Mouse (Mus musculus): ENCODE data around the gene Fermt2. TPM values are rescaled to one million over a fixed set of nuclear protein-coding genes. Genes with fewer than 3 reads are reported as not detected.
"Not testable (repeated sequence)": the region's sequence is repeated elsewhere in the genome, so short reads cannot be mapped to it uniquely, and the experiment has no call there.

Gene Fermt2
- polyA plus RNA-seq, 1 experiment from 2014 or later = 88.1 TPM

DNA sequence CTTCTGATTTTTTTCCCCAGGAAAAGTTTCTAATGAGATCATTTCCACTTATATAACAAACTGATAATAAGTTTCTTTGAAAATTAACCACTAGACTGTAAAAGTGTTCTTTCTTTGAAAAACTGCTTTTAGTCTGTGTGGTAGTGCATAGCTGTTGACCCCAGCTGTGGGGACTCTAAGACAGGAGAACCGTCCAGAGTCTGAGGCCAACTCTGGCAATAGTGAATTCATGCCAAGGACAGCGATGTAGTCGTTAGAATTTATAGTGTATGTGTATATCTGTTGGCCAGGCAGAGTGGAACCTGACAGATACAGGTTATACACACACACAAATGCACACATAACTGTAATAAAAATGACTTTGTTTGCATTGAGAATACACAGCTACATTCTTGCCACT, 51.4 kb downstream of the Fermt2 start:
- H3K4me1 ChIP-seq (replicated peaks; ENCODE audit: control insufficient read depth, insufficient read depth, low read length) = no peaks in the 10 kb centered on the region
- ATAC-seq (ENCODE audit: low FRiP score) (no peak), DNase-seq (ENCODE audit: low spot score) (no peak)
- H3K36me3 ChIP-seq (ENCODE audit: control insufficient read depth, insufficient read depth, low read length) = no peaks in the 10 kb centered on the region
- H3K9ac ChIP-seq (ENCODE audit: low read depth, low read length) = no peak overlapping the region
- H3K4me2 ChIP-seq (replicated peaks; ENCODE audit: low read depth, low read length) = no peak overlapping the region
- no peaks in the 10 kb centered on the region for H3K9me3 ChIP-seq (ENCODE audit: control insufficient read depth, low read length)
- no peaks in the 10 kb centered on the region for H3K27me3 ChIP-seq (ENCODE audit: control insufficient read depth, insufficient read depth, low read length)
- 72% methylated on average over 3 of the region's 3 CpGs for WGBS
- no peak overlapping the region for H3K27ac ChIP-seq (ENCODE audit: low read depth, low read length)
- no peak overlapping the region for H3K4me3 ChIP-seq (ENCODE audit: low read depth, low read length)

DNA sequence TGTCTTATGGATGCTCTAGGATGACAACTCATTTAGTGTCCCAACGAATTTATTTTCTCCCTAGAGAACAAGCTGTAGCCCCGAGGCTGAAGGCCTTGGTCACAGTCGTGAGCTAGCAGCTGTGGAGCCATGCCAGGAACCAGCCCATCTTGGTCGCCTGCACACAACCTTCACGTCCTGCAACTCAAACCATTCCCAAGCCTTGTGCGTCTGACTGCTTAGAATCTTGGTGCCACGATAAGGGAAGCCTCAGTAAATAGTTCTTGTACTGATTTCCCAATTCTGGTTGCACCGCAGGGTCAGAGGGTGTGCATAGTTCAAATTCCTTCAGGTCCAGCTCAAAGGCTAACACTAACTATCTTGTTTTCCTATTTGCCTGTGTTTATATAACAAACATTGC, 52.3 kb downstream of the Fermt2 start:
- no peak overlapping the region for H3K27ac ChIP-seq (ENCODE audit: low read depth, low read length)
- no peak overlapping the region for H3K4me3 ChIP-seq (ENCODE audit: low read depth, low read length)
- no peaks in the 10 kb centered on the region for H3K36me3 ChIP-seq (ENCODE audit: control insufficient read depth, insufficient read depth, low read length)
- no peak for DNase-seq (ENCODE audit: low spot score)
- no peaks in the 10 kb centered on the region for H3K9me3 ChIP-seq (ENCODE audit: control insufficient read depth, low read length)
- H3K9ac ChIP-seq (ENCODE audit: low read depth, low read length) = no peak overlapping the region
- no peaks in the 10 kb centered on the region for H3K4me1 ChIP-seq (replicated peaks; ENCODE audit: control insufficient read depth, insufficient read depth, low read length)
- ATAC-seq (ENCODE audit: low FRiP score) = no peak
- no peaks in the 10 kb centered on the region for H3K27me3 ChIP-seq (ENCODE audit: control insufficient read depth, insufficient read depth, low read length)
- no peak overlapping the region for H3K4me2 ChIP-seq (replicated peaks; ENCODE audit: low read depth, low read length)
- WGBS = 48% methylated on average over 8 of the region's 8 CpGs

- Histone ChIP-seq H3K4me1 (replicated peaks; ENCODE audit: control insufficient read depth, insufficient read depth, low read length) (no peaks in the 10 kb centered on the region), H3K27ac (ENCODE audit: low read depth, low read length) (no peak overlapping the region), H3K9ac (ENCODE audit: low read depth, low read length) (no peak overlapping the region), H3K36me3 (ENCODE audit: control insufficient read depth, insufficient read depth, low read length) (no peaks in the 10 kb centered on the region), H3K27me3 (ENCODE audit: control insufficient read depth, insufficient read depth, low read length) (no peaks in the 10 kb centered on the region), H3K9me3 (ENCODE audit: control insufficient read depth, low read length) (no peaks in the 10 kb centered on the region), H3K4me3 (ENCODE audit: low read depth, low read length) (no peak overlapping the region), H3K4me2 (replicated peaks; ENCODE audit: low read depth, low read length) (no peak overlapping the region)
- ATAC-seq (ENCODE audit: low FRiP score) (no peak), DNase-seq (ENCODE audit: low spot score) (no peak)
- 93% methylated on average over 7 of the region's 7 CpGs for WGBS
These were observed 52.9 kb downstream of the Fermt2 start for GRCm38 (mm10) chr14:45476990-45477389.

DNA sequence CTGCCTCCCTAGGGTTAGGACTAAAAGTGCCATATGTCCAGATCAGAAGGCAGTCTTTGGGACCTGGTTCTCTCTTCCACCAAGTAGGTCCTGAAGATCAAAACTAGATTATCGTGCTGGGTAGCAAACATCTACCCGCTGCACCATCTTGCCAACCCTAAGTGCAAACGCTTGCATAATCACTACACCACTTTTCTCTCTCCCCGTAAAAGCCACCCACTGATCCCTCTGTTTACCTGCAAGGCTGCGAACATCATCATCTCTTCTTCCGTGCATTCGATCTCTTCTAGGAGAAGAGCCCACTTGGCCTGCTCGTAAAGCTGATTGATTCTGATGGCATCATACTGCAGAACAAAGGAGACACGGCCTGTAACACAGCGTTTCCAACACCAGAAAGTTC, 57.4 kb downstream of the Fermt2 start:
- no peaks in the 10 kb centered on the region for H3K27me3 ChIP-seq (ENCODE audit: control insufficient read depth, insufficient read depth, low read length)
- DNase-seq (ENCODE audit: low spot score) (no peak), ATAC-seq (ENCODE audit: low FRiP score) (no peak)
- no peak overlapping the region for H3K9ac ChIP-seq (ENCODE audit: low read depth, low read length)
- H3K4me1 ChIP-seq (replicated peaks; ENCODE audit: control insufficient read depth, insufficient read depth, low read length) = no peaks in the 10 kb centered on the region
- H3K4me3 ChIP-seq (ENCODE audit: low read depth, low read length) = no peak overlapping the region
- WGBS = 93% methylated on average over 10 of the region's 10 CpGs
- peaks cover 12% of the 10 kb centered on the region; the same call in 1 of the 2 replicates for H3K36me3 ChIP-seq (ENCODE audit: control insufficient read depth, insufficient read depth, low read length)
- H3K27ac ChIP-seq (ENCODE audit: low read depth, low read length) = no peak overlapping the region
- no peak overlapping the region for H3K4me2 ChIP-seq (replicated peaks; ENCODE audit: low read depth, low read length)
- H3K9me3 ChIP-seq (ENCODE audit: control insufficient read depth, low read length) = peaks cover 3% of the 10 kb centered on the region; the same call in 1 of the 2 replicates

- Histone ChIP-seq H3K36me3 (ENCODE audit: control insufficient read depth, insufficient read depth, low read length) (peaks cover 12% of the 10 kb centered on the region; the same call in 1 of the 2 replicates), H3K9me3 (ENCODE audit: control insufficient read depth, low read length) (peaks cover 3% of the 10 kb centered on the region; the same call in 1 of the 2 replicates), H3K27ac (ENCODE audit: low read depth, low read length) (no peak overlapping the region), H3K9ac (ENCODE audit: low read depth, low read length) (no peak overlapping the region), H3K27me3 (ENCODE audit: control insufficient read depth, insufficient read depth, low read length) (no peaks in the 10 kb centered on the region), H3K4me3 (ENCODE audit: low read depth, low read length) (no peak overlapping the region), H3K4me1 (replicated peaks; ENCODE audit: control insufficient read depth, insufficient read depth, low read length) (no peaks in the 10 kb centered on the region), H3K4me2 (replicated peaks; ENCODE audit: low read depth, low read length) (no peak overlapping the region)
- 86% methylated on average over 8 of the region's 8 CpGs for WGBS
- DNase-seq (ENCODE audit: low spot score) (no peak), ATAC-seq (ENCODE audit: low FRiP score) (no peak)
These were observed 60.5 kb downstream of the Fermt2 start for GRCm38 (mm10) chr14:45469446-45469845.

GRCm38 (mm10) chr14:45466371-45466770, 63.5 kb downstream of the Fermt2 start:
- ATAC-seq (ENCODE audit: low FRiP score) = not testable (repeated sequence)
- H3K36me3 ChIP-seq (ENCODE audit: control insufficient read depth, insufficient read depth, low read length) = peaks cover 12% of the 10 kb centered on the region; the same call in 1 of the 2 replicates
- 96% methylated on average over 8 of the region's 8 CpGs for WGBS

GRCm38 (mm10) chr14:45464036-45465035, 65.6 kb downstream of the Fermt2 start:
- no peak for DNase-seq (ENCODE audit: low spot score)
- Histone ChIP-seq H3K27me3 (ENCODE audit: control insufficient read depth, insufficient read depth, low read length) (no peaks in the 10 kb centered on the region), H3K36me3 (ENCODE audit: control insufficient read depth, insufficient read depth, low read length) (peaks cover 9% of the 10 kb centered on the region; the same call in 1 of the 2 replicates), H3K9me3 (ENCODE audit: control insufficient read depth, low read length) (peaks cover under 1% of the 10 kb centered on the region; the same call in 1 of the 2 replicates), H3K27ac (ENCODE audit: low read depth, low read length) (no peak overlapping the region), H3K4me2 (replicated peaks; ENCODE audit: low read depth, low read length) (no peak overlapping the region), H3K9ac (ENCODE audit: low read depth, low read length) (no peak overlapping the region), H3K4me1 (replicated peaks; ENCODE audit: control insufficient read depth, insufficient read depth, low read length) (peaks cover 4% of the 10 kb centered on the region; the same call in 1 of the 2 replicates), H3K4me3 (ENCODE audit: low read depth, low read length) (no peak overlapping the region)
- 69% methylated on average over 19 of the region's 19 CpGs for WGBS
- no peak for ATAC-seq (ENCODE audit: low FRiP score)

More at GRCm38 (mm10) chr14:45466371-45466770, 63.5 kb downstream of the Fermt2 start:
- H3K27me3 ChIP-seq (ENCODE audit: control insufficient read depth, insufficient read depth, low read length); H3K9ac ChIP-seq (ENCODE audit: low read depth, low read length); H3K27ac ChIP-seq (ENCODE audit: low read depth, low read length); H3K4me1 ChIP-seq (replicated peaks; ENCODE audit: control insufficient read depth, insufficient read depth, low read length); DNase-seq (ENCODE audit: low spot score); H3K4me3 ChIP-seq (ENCODE audit: low read depth, low read length); H3K4me2 ChIP-seq (replicated peaks; ENCODE audit: low read depth, low read length); H3K9me3 ChIP-seq (ENCODE audit: control insufficient read depth, low read length): not testable (repeated sequence)

DNA sequence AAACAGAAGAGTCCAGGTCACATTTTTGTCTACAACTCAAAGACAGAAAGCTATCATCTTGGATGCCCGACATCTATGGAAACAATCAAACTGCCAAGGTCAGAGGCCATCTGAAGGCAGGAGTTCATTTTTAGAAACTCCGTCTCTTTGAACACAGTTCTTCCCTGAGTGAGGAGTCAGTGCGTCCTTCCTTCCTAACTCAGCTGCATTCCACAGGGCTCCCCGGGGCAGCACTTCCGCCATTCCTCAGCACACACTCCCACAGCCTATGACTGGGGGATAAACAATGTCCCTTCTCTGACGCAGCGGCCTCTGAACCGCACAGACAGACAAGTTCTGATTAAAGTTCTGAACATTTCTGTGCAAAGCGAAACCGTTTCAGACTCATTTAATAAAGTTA, 66.3 kb downstream of the Fermt2 start:
- ATAC-seq (ENCODE audit: low FRiP score) (no peak; the same call in 1 of the 2 replicates), DNase-seq (ENCODE audit: low spot score) (peak; percentile 54)
- H3K4me1 ChIP-seq (replicated peaks; ENCODE audit: control insufficient read depth, insufficient read depth, low read length) = peaks cover 4% of the 10 kb centered on the region; the same call in 1 of the 2 replicates
- peak overlapping the region; percentile 68 for H3K27ac ChIP-seq (ENCODE audit: low read depth, low read length)
- H3K4me2 ChIP-seq (replicated peaks; ENCODE audit: low read depth, low read length) = no peak overlapping the region
- 10% methylated on average over 10 of the region's 10 CpGs for WGBS
- no peaks in the 10 kb centered on the region for H3K27me3 ChIP-seq (ENCODE audit: control insufficient read depth, insufficient read depth, low read length)
- H3K9me3 ChIP-seq (ENCODE audit: control insufficient read depth, low read length) = no peaks in the 10 kb centered on the region
- H3K36me3 ChIP-seq (ENCODE audit: control insufficient read depth, insufficient read depth, low read length) = 0 out of 2 replicates have a peak, but pooled peaks cover 5% of the 10 kb centered on the region
- H3K9ac ChIP-seq (ENCODE audit: low read depth, low read length) = 0 out of 2 replicates have a peak overlapping the region, but pooled peaks have one; percentile 24
- H3K4me3 ChIP-seq (ENCODE audit: low read depth, low read length) = no peak overlapping the region

All from hindbrain, embryonic 11.5 days (tissue).